Mouse (Mus musculus): ENCODE measurements around the gene Kifc3. TPM values are rescaled to one million over a fixed set of nuclear protein-coding genes. Genes with fewer than 3 reads are reported as not detected.

Kifc3 gene
- polyA plus RNA-seq, 1 experiment from 2014 or later = 5.7 TPM

DNA sequence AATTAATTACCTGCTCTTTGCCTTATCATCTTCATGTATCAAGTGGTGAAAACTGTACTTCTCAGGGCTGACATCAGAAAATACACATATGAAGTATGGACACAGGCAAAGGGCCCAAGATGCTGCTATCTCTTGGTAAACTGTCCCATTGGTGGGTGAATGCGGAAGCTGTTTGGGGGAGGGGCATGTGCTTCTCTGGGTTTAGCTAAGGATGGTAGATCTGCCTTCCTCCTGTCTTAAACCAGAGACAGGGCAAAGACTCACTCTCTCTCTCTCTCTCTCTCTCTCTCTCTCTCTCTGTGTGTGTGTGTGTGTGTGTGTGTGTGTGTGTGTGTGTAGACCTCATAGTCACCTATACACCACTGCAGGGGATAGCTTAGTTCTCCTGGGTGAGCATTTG, 61.6 kb downstream of the Kifc3 start:
- H3K36me3 ChIP-seq (ENCODE audit: control insufficient read depth, insufficient read depth, low read length) = no peaks in the 10 kb centered on the region
- 0 out of 2 replicates have a peak overlapping the region, but pooled peaks have one; percentile 28 for H3K9ac ChIP-seq (ENCODE audit: low read depth, low read length)
- no peaks in the 10 kb centered on the region for H3K9me3 ChIP-seq (replicated peaks; ENCODE audit: control insufficient read depth, low read length)
- WGBS (ENCODE audit: insufficient replicate concordance) = 59% methylated on average over 1 of the region's 1 CpGs
- peak overlapping the region; percentile 94 for H3K4me2 ChIP-seq
- peaks cover 4% of the 10 kb centered on the region; the same call in 1 of the 2 replicates for H3K27me3 ChIP-seq (ENCODE audit: control insufficient read depth, insufficient read depth, low read length)
- ATAC-seq (replicated peaks; ENCODE audit: insufficient number of reproducible peaks, low FRiP score, low TSS enrichment) = no peak
- peaks cover 29% of the 10 kb centered on the region for H3K4me1 ChIP-seq (ENCODE audit: control insufficient read depth, insufficient read depth, low read length)
- no peak overlapping the region; the same call in 1 of the 2 replicates for H3K4me3 ChIP-seq (ENCODE audit: low read depth, low read length)
- H3K27ac ChIP-seq (ENCODE audit: low read depth, low read length) = no peak overlapping the region

DNA sequence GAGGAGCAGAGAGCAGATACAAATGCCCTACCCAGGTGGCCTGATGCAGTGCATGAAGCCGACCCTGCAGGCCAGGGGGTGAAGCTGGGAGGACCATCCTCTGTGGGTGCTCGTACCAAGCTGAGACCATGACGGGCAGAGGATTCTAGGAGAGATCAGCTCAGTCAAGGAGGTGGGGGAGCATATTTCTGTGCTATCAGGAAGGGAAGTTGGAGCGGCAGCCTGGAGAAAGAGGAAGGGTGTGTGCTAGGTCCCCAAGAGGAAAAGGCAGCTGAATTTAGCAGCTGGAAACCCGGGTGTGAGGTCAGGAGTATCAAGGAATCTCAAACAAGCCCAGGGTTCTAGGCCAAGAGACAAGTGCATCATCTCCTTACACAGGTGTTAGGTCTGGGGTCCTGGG, 62.1 kb downstream of the Kifc3 start:
- Histone ChIP-seq H3K27me3 (ENCODE audit: control insufficient read depth, insufficient read depth, low read length) (peaks cover 4% of the 10 kb centered on the region; the same call in 1 of the 2 replicates), H3K36me3 (ENCODE audit: control insufficient read depth, insufficient read depth, low read length) (no peaks in the 10 kb centered on the region), H3K9me3 (replicated peaks; ENCODE audit: control insufficient read depth, low read length) (no peaks in the 10 kb centered on the region), H3K9ac (ENCODE audit: low read depth, low read length) (0 out of 2 replicates have a peak overlapping the region, but pooled peaks have one; percentile 28), H3K4me2 (peak overlapping the region; percentile 94), H3K27ac (ENCODE audit: low read depth, low read length) (no peak overlapping the region), H3K4me1 (ENCODE audit: control insufficient read depth, insufficient read depth, low read length) (peaks cover 29% of the 10 kb centered on the region), H3K4me3 (ENCODE audit: low read depth, low read length) (no peak overlapping the region)
- WGBS (ENCODE audit: insufficient replicate concordance) = 38% methylated on average over 5 of the region's 5 CpGs
- no peak for ATAC-seq (replicated peaks; ENCODE audit: insufficient number of reproducible peaks, low FRiP score, low TSS enrichment)

DNA sequence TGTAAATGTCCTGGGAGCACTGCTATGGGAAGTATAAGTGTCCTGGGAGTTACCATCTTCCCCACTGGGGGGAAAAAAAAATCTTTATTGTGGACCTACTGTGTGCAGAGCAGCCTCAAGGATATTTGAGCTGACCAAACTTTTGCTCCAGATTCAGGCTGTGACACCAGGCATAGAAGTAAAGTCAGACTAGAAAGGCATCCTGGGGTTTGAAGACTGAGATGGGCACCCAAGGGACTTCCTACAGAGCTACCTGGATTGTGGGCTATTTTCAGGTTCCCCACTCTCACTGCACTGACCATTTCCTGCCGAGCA, 63.6 kb downstream of the Kifc3 start:
- 54% methylated on average over 1 of the region's 1 CpGs for WGBS (ENCODE audit: insufficient replicate concordance)
- no peaks in the 10 kb centered on the region for H3K9me3 ChIP-seq (replicated peaks; ENCODE audit: control insufficient read depth, low read length)
- no peak for ATAC-seq (replicated peaks; ENCODE audit: insufficient number of reproducible peaks, low FRiP score, low TSS enrichment)

DNA sequence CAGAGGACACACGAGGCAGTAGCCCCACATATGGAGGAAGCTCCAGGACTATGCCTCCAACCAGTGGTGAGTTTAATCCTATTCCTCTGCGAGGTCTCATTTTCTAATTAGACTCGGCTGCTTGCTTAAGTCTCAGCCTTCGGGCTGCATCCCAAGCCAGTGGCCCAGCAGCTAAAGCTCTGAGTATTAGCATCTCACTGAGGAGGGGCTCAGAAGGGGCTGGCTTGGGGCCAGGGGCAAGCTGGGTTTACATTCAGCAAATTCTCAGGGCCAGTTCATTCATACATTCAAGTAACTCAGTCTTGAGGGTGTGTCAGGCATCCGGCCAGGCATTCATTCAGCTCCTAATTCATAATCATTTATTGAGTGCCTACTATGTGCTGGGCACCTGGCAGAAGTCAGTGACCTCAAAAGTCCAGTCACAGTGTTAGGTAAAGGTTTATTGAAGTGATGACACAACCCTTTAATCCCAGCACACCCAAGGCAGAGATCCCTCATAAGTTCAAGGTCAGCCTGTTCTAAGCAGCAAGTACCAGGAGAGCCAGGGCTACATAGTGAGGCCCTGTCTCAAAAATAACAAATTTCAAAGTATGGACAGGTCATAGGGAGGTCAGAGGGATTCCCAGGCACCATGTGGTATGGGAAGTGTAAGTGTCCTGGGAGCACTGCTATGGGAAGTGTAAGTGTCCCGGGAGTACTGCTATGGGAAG, 64.1 kb downstream of the Kifc3 start:
- Histone ChIP-seq H3K9ac (ENCODE audit: low read depth, low read length) (no peak overlapping the region), H3K27me3 (ENCODE audit: control insufficient read depth, insufficient read depth, low read length) (peaks cover 4% of the 10 kb centered on the region; the same call in 1 of the 2 replicates), H3K36me3 (ENCODE audit: control insufficient read depth, insufficient read depth, low read length) (no peaks in the 10 kb centered on the region), H3K4me2 (peak overlapping the region; percentile 68), H3K4me3 (ENCODE audit: low read depth, low read length) (peak overlapping the region; percentile 12; the same call in 1 of the 2 replicates), H3K9me3 (replicated peaks; ENCODE audit: control insufficient read depth, low read length) (no peaks in the 10 kb centered on the region), H3K27ac (ENCODE audit: low read depth, low read length) (no peak overlapping the region), H3K4me1 (ENCODE audit: control insufficient read depth, insufficient read depth, low read length) (peaks cover 29% of the 10 kb centered on the region)
- ATAC-seq (replicated peaks; ENCODE audit: insufficient number of reproducible peaks, low FRiP score, low TSS enrichment) = no peak
- 39% methylated on average over 6 of the region's 6 CpGs for WGBS (ENCODE audit: insufficient replicate concordance)

More for the DNA sequence above, 63.6 kb downstream of the Kifc3 start:
- Histone ChIP-seq H3K4me3 (ENCODE audit: low read depth, low read length) (no peak overlapping the region), H3K4me2 (no peak overlapping the region), H3K4me1 (ENCODE audit: control insufficient read depth, insufficient read depth, low read length) (peaks cover 29% of the 10 kb centered on the region), H3K36me3 (ENCODE audit: control insufficient read depth, insufficient read depth, low read length) (no peaks in the 10 kb centered on the region), H3K9ac (ENCODE audit: low read depth, low read length) (no peak overlapping the region), H3K27ac (ENCODE audit: low read depth, low read length) (no peak overlapping the region), H3K27me3 (ENCODE audit: control insufficient read depth, insufficient read depth, low read length) (peaks cover 4% of the 10 kb centered on the region; the same call in 1 of the 2 replicates)

DNA sequence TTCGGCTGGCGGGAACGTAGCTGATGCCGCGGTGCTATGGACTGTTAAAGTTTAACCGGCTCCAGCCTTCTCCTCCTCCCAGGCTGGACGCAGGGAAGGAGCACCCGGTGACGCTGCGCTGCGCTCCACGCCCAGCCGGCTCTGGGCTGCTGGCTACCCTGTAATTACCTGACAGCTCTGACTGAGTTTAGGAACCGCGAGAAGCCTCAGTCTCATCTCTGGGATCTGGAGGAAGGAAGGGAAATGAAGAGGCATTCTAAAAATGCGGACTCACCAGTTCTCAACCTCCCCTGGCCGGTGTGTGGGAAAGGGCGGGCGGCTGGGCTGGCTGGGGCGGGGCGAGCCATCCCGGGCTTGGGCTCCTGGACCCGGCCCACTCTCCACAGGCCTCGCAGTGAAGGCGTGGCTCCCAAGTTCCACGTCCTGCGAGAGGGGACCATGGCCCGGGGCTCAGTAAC, 64.9 kb downstream of the Kifc3 start:
- WGBS (ENCODE audit: insufficient replicate concordance) = 2% methylated on average over 28 of the region's 28 CpGs
- no peaks in the 10 kb centered on the region for H3K36me3 ChIP-seq (ENCODE audit: control insufficient read depth, insufficient read depth, low read length)
- peaks cover 4% of the 10 kb centered on the region; the same call in 1 of the 2 replicates for H3K27me3 ChIP-seq (ENCODE audit: control insufficient read depth, insufficient read depth, low read length)
- no peak for ATAC-seq (replicated peaks; ENCODE audit: insufficient number of reproducible peaks, low FRiP score, low TSS enrichment)
- peak overlapping the region; percentile 68 for H3K4me2 ChIP-seq
- H3K4me1 ChIP-seq (ENCODE audit: control insufficient read depth, insufficient read depth, low read length) = peaks cover 22% of the 10 kb centered on the region
- peak overlapping the region; percentile 12 for H3K4me3 ChIP-seq (ENCODE audit: low read depth, low read length)
- H3K9me3 ChIP-seq (replicated peaks; ENCODE audit: control insufficient read depth, low read length) = no peaks in the 10 kb centered on the region
- H3K27ac ChIP-seq (ENCODE audit: low read depth, low read length) = no peak overlapping the region
- H3K9ac ChIP-seq (ENCODE audit: low read depth, low read length) = 0 out of 2 replicates have a peak overlapping the region, but pooled peaks have one; percentile 18

DNA sequence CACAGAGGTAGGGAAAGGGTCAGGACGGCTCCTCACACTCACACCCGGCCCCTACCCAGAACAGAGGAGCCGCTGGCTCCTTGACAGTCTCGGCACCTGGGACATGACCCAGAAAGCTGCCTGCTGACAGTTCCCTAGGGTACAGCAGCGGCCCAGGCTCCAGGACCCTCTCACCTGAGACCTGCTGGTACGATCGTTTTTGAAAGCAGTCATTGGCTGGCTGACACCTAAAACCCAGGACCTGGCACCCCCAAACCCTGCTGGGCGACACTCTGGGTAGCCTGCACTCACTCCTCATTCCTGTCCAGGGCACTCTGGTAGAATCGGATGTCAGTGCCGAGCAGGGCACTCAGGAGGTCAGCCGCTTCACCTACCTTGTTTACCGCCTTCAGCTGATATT, 65.4 kb downstream of the Kifc3 start:
- no peak overlapping the region for H3K9ac ChIP-seq (ENCODE audit: low read depth, low read length)
- peak overlapping the region; percentile 12 for H3K4me3 ChIP-seq (ENCODE audit: low read depth, low read length)
- H3K4me1 ChIP-seq (ENCODE audit: control insufficient read depth, insufficient read depth, low read length) = peaks cover 20% of the 10 kb centered on the region
- H3K4me2 ChIP-seq = peak overlapping the region; percentile 68
- peaks cover 4% of the 10 kb centered on the region; the same call in 1 of the 2 replicates for H3K27me3 ChIP-seq (ENCODE audit: control insufficient read depth, insufficient read depth, low read length)
- H3K27ac ChIP-seq (ENCODE audit: low read depth, low read length) = no peak overlapping the region
- no peaks in the 10 kb centered on the region for H3K9me3 ChIP-seq (replicated peaks; ENCODE audit: control insufficient read depth, low read length)
- no peak for ATAC-seq (replicated peaks; ENCODE audit: insufficient number of reproducible peaks, low FRiP score, low TSS enrichment)
- H3K36me3 ChIP-seq (ENCODE audit: control insufficient read depth, insufficient read depth, low read length) = no peaks in the 10 kb centered on the region
- WGBS (ENCODE audit: insufficient replicate concordance) = 27% methylated on average over 12 of the region's 12 CpGs

DNA sequence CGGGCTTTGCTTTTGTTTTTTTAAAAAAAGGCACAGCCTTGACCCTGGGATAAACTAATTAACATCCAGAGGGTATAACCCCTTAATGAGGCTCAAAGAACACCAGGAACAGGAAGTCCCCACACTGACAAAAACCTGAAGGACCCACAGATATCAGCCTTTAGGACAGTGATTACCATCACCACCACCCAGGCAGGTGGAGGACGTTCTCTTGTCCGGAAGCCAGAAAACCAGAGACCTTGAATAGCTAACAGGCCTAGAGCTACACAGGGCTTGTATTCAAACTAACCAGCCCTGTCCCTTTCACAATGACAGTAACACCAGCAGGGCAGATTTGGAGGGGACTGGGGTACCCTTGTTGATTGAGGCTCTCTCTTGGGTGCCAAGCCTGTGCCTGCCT, 66.4 kb downstream of the Kifc3 start:
- Histone ChIP-seq H3K36me3 (ENCODE audit: control insufficient read depth, insufficient read depth, low read length) (no peaks in the 10 kb centered on the region), H3K4me3 (ENCODE audit: low read depth, low read length) (no peak overlapping the region), H3K27ac (ENCODE audit: low read depth, low read length) (no peak overlapping the region), H3K9ac (ENCODE audit: low read depth, low read length) (no peak overlapping the region), H3K27me3 (ENCODE audit: control insufficient read depth, insufficient read depth, low read length) (peaks cover 4% of the 10 kb centered on the region; the same call in 1 of the 2 replicates), H3K9me3 (replicated peaks; ENCODE audit: control insufficient read depth, low read length) (no peaks in the 10 kb centered on the region), H3K4me2 (no peak overlapping the region), H3K4me1 (ENCODE audit: control insufficient read depth, insufficient read depth, low read length) (peaks cover 17% of the 10 kb centered on the region)
- WGBS (ENCODE audit: insufficient replicate concordance) = 74% methylated on average over 3 of the region's 3 CpGs
- ATAC-seq (replicated peaks; ENCODE audit: insufficient number of reproducible peaks, low FRiP score, low TSS enrichment) = no peak

DNA sequence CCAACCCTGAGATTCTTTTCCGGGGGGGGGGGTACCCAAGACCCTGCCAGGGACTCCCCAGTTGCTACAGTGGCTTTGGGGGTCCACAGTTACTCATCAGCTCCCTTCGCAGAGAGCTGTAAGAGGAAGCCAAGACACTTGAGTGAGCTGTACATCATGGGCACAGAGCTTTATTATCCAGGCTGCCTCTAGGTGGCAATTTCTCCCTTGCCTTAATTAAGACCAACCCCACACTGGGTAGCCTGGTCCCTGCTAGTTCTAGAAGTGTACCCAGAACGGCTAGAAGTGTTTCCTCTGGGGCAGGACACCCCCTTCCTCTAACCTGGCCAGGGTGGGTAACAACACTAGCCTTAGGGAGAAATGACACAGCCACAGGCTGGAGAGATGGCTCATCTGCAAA, 67.4 kb downstream of the Kifc3 start:
- Histone ChIP-seq H3K9ac (ENCODE audit: low read depth, low read length) (no peak overlapping the region), H3K9me3 (replicated peaks; ENCODE audit: control insufficient read depth, low read length) (no peaks in the 10 kb centered on the region), H3K27ac (ENCODE audit: low read depth, low read length) (no peak overlapping the region), H3K4me1 (ENCODE audit: control insufficient read depth, insufficient read depth, low read length) (peaks cover 17% of the 10 kb centered on the region), H3K4me3 (ENCODE audit: low read depth, low read length) (no peak overlapping the region), H3K4me2 (no peak overlapping the region), H3K27me3 (ENCODE audit: control insufficient read depth, insufficient read depth, low read length) (peaks cover 4% of the 10 kb centered on the region; the same call in 1 of the 2 replicates), H3K36me3 (ENCODE audit: control insufficient read depth, insufficient read depth, low read length) (no peaks in the 10 kb centered on the region)
- WGBS (ENCODE audit: insufficient replicate concordance) = 49% methylated on average over 3 of the region's 3 CpGs
- ATAC-seq (replicated peaks; ENCODE audit: insufficient number of reproducible peaks, low FRiP score, low TSS enrichment) = no peak

DNA sequence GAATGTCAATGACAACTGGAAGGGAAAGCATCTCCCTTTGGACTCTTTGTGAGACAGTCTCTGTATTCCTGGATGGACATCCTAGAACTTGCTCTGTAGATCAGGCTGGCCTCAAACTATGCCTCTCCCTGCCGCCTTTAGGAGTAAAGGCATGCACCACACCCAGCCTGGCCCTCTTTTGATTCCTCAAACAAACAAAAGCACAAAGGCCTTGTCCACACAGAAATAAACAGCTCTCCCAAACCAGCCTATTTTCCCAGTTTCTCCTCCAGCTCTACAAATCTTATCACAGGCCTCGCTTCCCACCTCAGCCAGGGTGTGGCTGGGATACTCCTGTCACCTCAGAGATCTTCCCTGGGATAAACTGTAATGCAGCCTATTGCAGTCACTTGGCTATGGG, 68.4 kb downstream of the Kifc3 start:
- no peaks in the 10 kb centered on the region for H3K9me3 ChIP-seq (replicated peaks; ENCODE audit: control insufficient read depth, low read length)
- no peak overlapping the region for H3K9ac ChIP-seq (ENCODE audit: low read depth, low read length)
- H3K4me2 ChIP-seq = no peak overlapping the region
- H3K36me3 ChIP-seq (ENCODE audit: control insufficient read depth, insufficient read depth, low read length) = no peaks in the 10 kb centered on the region
- no peak for ATAC-seq (replicated peaks; ENCODE audit: insufficient number of reproducible peaks, low FRiP score, low TSS enrichment)
- no peak overlapping the region for H3K27ac ChIP-seq (ENCODE audit: low read depth, low read length)
- peaks cover 17% of the 10 kb centered on the region for H3K4me1 ChIP-seq (ENCODE audit: control insufficient read depth, insufficient read depth, low read length)
- no peak overlapping the region for H3K4me3 ChIP-seq (ENCODE audit: low read depth, low read length)
- peaks cover 4% of the 10 kb centered on the region; the same call in 1 of the 2 replicates for H3K27me3 ChIP-seq (ENCODE audit: control insufficient read depth, insufficient read depth, low read length)
- WGBS (ENCODE audit: insufficient replicate concordance) = 75% methylated on average over 2 of the region's 2 CpGs

Measured in heart, embryonic 11.5 days (tissue).